Mouse (Mus musculus): ENCODE results near the gene Adcy9.

DNA sequence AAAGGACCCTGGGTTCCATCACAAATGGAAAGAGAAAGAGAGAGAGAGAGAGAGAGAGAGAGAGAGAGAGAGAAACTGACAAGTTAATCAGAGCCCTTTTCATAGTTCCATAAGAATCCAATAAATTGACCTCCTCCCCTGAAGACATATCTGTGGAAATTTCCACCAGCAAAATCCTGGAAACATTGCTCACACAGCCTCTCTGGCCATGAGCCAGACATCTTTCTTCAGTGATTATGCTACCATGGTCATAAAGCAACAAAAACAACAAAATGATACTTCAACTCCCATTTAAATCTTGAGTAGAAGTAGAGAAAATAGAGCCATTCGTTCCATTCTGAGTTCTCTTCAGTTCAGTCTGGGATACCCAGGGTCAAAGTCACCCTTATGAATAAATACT lies 24.1 kb upstream of the Adcy9 start:
- TF ChIP-seq CTCF (conservative IDR thresholded peaks at IDR 0.05; ENCODE audit: insufficient read depth, insufficient read length, low read depth, low read length) (no peak), POLR2A (IDR thresholded peaks at IDR 0.05; ENCODE audit: low read depth, low read length) (no peak)

All from kidney, adult 2 months (tissue).